Mouse (Mus musculus) thymus, postnatal 4 days (tissue): ENCODE measurements around the gene Ctxn1.
A peak's percentile ranks its signal among the peaks of the same experiment; 100 is the strongest.

Experiments
- DNase-seq: peaks from one replicate; pipeline ENCODE4 v3.0.0; 2021

The Ctxn1 gene

DNA sequence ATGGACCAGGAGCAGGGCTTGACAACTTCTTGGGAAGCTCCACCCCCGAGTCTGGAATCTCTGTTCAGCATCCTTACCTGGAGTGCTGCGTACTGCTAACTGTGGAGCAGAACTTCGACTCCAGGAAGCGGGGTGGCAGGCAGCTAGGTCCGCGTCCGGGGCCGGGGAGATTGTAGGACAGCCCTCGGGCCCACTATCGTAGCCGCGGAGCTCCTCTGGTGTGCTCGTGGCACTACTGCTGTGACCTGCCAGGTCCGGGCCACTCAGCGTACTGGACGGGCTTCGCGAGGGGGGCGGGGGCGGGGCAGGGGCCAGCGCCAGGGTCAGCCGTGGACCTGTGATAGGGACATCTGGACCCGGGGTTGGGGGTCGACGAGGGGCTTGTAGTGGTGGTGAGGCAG is 46.3 kb downstream of the Ctxn1 start:
- peak; percentile 42 for DNase-seq

GRCm38 (mm10) chr8:4211097-4211496 is 48.0 kb downstream of the Ctxn1 start:
- DNase-seq: no peak
